Mouse (Mus musculus) midbrain, embryonic 16.5 days (tissue): ENCODE results near the gene Carns1. TPM values are rescaled to one million over a fixed set of nuclear protein-coding genes. Genes with fewer than 3 reads are reported as not detected.

ENCODE experiments used
- ATAC-seq: fragments of 200-750 bp; cut with Nextera tagmentation; 2 replicates; pipeline ENCODE4 v1.8.0; 2017; ENCODE audit warnings: moderate TSS enrichment
- H3K27ac ChIP-seq: fragments of 300-500 bp; sonication (generic); 2 replicates; pipeline ENCODE4 v1.5.1; 2014; ENCODE audit warnings: mild to moderate bottlenecking, low read length, mixed read lengths
- H3K27me3 ChIP-seq: fragments of 300-500 bp; sonication (generic); 2 replicates; pipeline ENCODE4 v1.6.1; 2014; ENCODE audit warnings: low read depth, low read length, mixed read lengths; ENCODE audit not compliant: control insufficient read depth, insufficient read depth
- H3K36me3 ChIP-seq: fragments of 300-500 bp; sonication (generic); 2 replicates; pipeline ENCODE4 v1.6.1; 2014; ENCODE audit warnings: mild to moderate bottlenecking, low read length, moderate library complexity, mixed read lengths; ENCODE audit not compliant: control insufficient read depth, insufficient read depth
- H3K4me1 ChIP-seq: fragments of 300-500 bp; sonication (generic); 2 replicates; pipeline ENCODE4 v1.6.1; 2014; ENCODE audit warnings: mild to moderate bottlenecking, low read length, mixed read lengths; ENCODE audit not compliant: control insufficient read depth, insufficient read depth
- H3K4me2 ChIP-seq: fragments of 300-500 bp; sonication (generic); 2 replicates; pipeline ENCODE4 v1.6.1; 2014; ENCODE audit warnings: mild to moderate bottlenecking, low read length, mixed read lengths
- H3K4me3 ChIP-seq: fragments of 300-500 bp; sonication (generic); 2 replicates; pipeline ENCODE4 v1.5.1; 2014; ENCODE audit warnings: low read depth, mild to moderate bottlenecking, low read length, moderate library complexity, mixed read lengths
- H3K9ac ChIP-seq: fragments of 300-500 bp; sonication (generic); 2 replicates; pipeline ENCODE4 v1.6.1; 2014; ENCODE audit warnings: low read depth, low read length, mixed read lengths
- H3K9me3 ChIP-seq: fragments of 300-500 bp; sonication (generic); replicated peaks from 2 replicates; pipeline ENCODE4 v1.6.1; 2014; ENCODE audit warnings: mild to moderate bottlenecking, low read length, mixed read lengths; ENCODE audit not compliant: control insufficient read depth, poor library complexity, severe bottlenecking
- WGBS: fragments of 180-500 bp; shearing (Covaris S2); extraction: QIAGEN DNeasy Blood & Tissue Kit; methylation state at CpG from one replicate; pipeline ENCODE4 v1.1.7; 2014; 5-methylcytosine and 5-hydroxymethylcytosine counted together
- polyA plus RNA-seq: library from polyadenylated mRNA; unstranded; fragments of >200 nt; fragmentation: Nextera tagmentation; extraction: Ambion mirVana; gene quantifications from 2 replicates; pipeline ENCODE4 v1.2.1, GENCODE M21; 2015

Carns1 gene
- polyA plus RNA-seq, 1 experiment from 2014 or later = 5.2 TPM

DNA sequence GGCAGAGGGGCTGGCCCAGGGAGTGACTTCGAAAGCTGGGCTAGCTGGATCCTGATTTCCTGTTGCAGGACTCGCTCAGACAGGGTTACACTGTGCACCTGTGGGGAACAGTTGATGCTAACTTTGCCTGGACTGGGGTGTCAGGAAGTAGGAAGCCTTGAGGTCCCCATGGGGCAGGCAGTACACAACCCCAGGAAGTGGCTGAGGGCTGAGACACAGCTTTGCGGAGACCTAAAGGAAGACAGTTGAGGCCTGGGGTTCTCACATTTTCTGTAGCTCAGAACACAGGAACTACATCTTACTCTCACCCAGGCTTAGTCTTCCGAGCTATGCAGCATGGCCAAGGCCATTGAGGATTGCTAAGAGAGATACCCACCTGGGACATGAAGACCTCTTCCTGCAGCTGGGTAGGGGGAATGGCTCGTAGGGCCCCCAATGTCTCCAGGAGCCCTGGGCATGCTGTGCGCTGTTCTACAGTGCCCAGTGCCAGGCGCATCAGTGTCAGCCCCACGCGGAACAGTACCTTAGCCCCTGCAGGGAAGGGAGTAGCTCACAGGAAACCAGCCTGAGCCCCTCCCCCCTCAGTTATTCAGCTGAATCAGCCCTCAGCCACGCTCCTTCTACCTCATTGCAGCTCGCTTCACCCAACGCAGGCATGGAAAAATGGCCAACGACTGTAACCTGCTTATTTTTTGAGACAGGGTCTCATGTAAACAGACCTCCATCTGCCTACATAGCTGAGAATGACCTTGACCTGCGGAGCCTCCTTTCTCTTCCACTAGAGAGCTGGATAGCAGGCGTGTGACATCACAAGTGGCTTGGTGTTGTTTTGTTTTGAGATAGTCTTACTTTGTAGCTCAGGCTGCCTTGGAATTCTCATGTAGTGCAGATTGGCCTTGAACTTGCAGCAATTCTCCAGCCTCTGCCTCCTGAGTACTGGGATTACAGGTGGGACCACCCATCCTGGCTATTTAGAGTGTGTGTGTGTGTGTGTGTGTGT lies 10.0 kb upstream of the Carns1 start:
- Histone ChIP-seq H3K36me3 (no peaks in the 10 kb centered on the region), H3K27ac (no peak overlapping the region), H3K4me1 (peaks cover 4% of the 10 kb centered on the region; the same call in 1 of the 2 replicates), H3K9ac (no peak overlapping the region), H3K9me3 (no peaks in the 10 kb centered on the region), H3K4me2 (no peak overlapping the region), H3K4me3 (no peak overlapping the region), H3K27me3 (no peaks in the 10 kb centered on the region)
- no peak for ATAC-seq
- 64% methylated on average over 15 of the region's 15 CpGs for WGBS

DNA sequence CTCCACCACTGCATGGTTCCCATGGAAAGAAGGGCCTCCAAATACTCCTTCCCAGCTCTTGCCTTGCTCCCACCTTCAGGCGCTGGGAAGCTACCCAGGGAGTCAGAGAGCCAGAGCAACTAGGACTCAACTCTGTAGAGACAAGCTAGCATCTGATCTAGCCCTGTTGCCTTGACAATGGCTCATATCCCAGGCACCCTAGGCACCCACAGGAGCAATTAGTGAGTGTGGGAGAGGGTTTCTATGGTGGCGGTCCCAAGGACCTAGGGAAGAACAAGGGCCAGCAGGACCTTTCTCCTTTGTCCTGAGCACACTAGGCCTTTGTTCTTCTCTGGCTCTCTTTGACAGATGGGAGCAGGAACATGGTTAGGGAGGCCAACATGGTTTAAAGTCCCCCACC lies 8.4 kb upstream of the Carns1 start:
- no peak for ATAC-seq
- Histone ChIP-seq H3K4me3 (no peak overlapping the region), H3K27me3 (no peaks in the 10 kb centered on the region), H3K4me2 (no peak overlapping the region), H3K4me1 (peaks cover 4% of the 10 kb centered on the region; the same call in 1 of the 2 replicates), H3K9ac (no peak overlapping the region), H3K27ac (no peak overlapping the region), H3K9me3 (no peaks in the 10 kb centered on the region), H3K36me3 (no peaks in the 10 kb centered on the region)
- 62% methylated on average over 2 of the region's 2 CpGs for WGBS

DNA sequence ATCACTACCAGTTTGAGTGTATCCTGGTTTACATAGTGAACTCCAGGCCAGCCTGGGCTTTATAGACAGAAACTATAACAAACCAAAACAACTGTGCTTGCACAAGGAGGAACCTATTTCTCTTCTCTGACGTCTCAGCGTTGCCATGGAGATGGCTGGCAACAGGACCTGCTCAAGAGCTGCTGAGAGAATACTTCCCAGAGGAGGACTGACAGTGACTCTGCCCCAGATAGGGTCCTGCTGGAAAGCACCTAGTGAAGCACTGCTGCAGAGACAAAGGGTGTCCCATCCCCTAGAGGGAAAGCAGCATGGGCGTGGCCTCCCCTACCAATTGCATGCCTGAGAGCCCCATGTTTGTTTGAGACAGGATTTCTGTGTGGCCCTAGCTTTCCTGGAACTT lies 6.6 kb upstream of the Carns1 start:
- peaks cover 4% of the 10 kb centered on the region; the same call in 1 of the 2 replicates for H3K4me1 ChIP-seq
- ATAC-seq = peak; percentile 45
- no peak overlapping the region for H3K4me3 ChIP-seq
- no peaks in the 10 kb centered on the region for H3K9me3 ChIP-seq
- no peak overlapping the region for H3K4me2 ChIP-seq
- 0 out of 2 replicates have a peak overlapping the region, but pooled peaks have one; percentile 10 for H3K9ac ChIP-seq
- 43% methylated on average over 3 of the region's 3 CpGs for WGBS
- no peaks in the 10 kb centered on the region for H3K27me3 ChIP-seq
- 0 out of 2 replicates have a peak overlapping the region, but pooled peaks have one; percentile 8 for H3K27ac ChIP-seq
- no peaks in the 10 kb centered on the region for H3K36me3 ChIP-seq

DNA sequence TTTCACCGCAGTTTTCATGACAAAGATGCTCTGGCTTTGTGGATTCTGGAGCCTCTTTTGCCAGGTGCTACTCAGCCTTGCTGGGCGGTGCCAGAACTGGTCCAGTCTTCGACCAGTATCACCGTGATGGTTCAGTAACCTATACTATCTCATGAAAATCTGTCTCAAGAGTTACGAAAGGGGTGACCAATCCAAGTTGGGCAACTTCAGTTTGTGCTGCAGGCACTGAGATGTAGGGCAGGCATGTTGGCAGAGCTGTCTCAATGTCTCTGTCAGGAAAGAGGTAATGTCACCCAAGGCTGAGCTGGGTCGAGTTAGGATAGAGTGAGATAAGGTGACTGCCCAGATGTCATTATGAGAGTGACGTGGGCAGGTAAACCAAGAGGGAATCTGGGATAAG lies 5.1 kb upstream of the Carns1 start:
- no peak overlapping the region for H3K4me2 ChIP-seq
- no peak overlapping the region for H3K4me3 ChIP-seq
- no peak overlapping the region for H3K27ac ChIP-seq
- H3K36me3 ChIP-seq = no peaks in the 10 kb centered on the region
- no peak for ATAC-seq
- 92% methylated on average over 7 of the region's 7 CpGs for WGBS
- no peak overlapping the region for H3K9ac ChIP-seq
- no peaks in the 10 kb centered on the region for H3K9me3 ChIP-seq
- peaks cover 7% of the 10 kb centered on the region; the same call in 1 of the 2 replicates for H3K4me1 ChIP-seq
- no peaks in the 10 kb centered on the region for H3K27me3 ChIP-seq

DNA sequence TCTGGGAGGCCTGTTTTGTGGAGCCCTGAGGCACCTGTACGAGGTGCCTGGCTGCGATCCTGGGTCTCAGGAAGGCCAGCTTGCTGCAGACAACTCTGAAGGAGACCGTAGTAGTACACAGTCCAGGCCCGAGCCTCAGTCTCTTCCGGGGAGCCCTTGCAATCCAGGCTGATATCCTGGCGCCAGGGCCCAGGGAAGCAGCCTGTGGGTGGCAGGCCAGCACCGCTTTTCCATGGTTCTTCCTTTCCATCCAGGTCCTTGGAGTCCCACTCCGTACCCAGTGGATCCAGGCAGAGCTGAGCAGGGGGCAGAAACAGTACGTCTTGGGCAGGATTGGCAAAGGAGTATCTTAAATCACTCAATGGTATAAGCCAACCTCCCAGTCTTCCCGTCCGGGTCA lies 2.4 kb downstream of the Carns1 start:
- H3K27me3 ChIP-seq = no peaks in the 10 kb centered on the region

DNA sequence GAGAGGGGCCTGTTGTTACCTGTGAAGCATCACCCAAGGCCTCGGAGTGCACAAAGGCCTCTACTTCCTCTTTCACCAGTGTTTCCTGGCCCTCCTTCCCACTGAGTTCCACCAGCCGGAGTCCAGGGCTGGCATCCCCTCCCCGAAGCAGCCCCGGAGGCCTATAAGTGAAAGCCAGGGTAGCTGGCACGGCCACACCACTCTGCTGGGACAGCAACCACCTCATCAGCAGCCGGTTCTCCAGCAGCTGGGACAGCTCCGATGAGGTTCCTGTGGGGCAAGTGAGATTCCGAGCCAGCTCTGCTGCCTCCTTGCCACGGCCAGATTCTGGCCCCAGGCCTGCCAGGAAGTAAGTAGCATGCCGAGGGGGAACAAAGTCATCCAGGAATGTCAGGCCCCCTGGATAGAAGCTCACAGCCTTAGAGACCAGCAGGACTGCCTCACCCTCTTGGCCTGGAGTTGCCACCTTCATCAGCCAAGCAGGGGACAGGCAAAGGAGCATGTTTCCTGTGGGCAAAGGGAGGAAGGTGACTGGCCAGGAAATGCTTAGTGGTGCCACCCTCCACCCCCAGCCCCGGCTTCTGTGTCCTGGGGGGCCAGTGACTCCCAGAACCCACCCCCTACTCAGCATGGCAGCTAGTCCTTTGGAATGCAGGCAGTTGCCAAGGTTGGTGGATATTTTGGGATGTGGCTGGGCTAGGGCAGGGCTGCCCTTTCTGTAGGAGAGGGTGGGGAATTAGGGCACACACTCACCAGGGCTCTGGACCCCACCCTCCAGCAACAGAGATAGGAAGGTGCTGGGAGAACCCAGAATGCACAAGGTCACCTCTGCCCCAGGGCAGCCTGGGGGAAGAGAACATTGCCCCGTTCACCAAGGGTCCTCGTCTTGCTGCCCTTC lies 3.6 kb downstream of the Carns1 start:
- Histone ChIP-seq H3K27me3 (no peaks in the 10 kb centered on the region), H3K9ac (no peak overlapping the region), H3K27ac (no peak overlapping the region), H3K4me1 (peaks cover 15% of the 10 kb centered on the region), H3K36me3 (no peaks in the 10 kb centered on the region), H3K4me2 (no peak overlapping the region), H3K9me3 (no peaks in the 10 kb centered on the region), H3K4me3 (no peak overlapping the region)
- ATAC-seq = no peak
- WGBS = 73% methylated on average over 13 of the region's 13 CpGs

More for the DNA sequence above, 2.4 kb downstream of the Carns1 start:
- ATAC-seq = no peak
- no peaks in the 10 kb centered on the region for H3K36me3 ChIP-seq
- WGBS = 57% methylated on average over 11 of the region's 11 CpGs
- peaks cover 15% of the 10 kb centered on the region for H3K4me1 ChIP-seq
- 0 out of 2 replicates have a peak overlapping the region, but pooled peaks have one; percentile 6 for H3K9ac ChIP-seq
- H3K4me2 ChIP-seq = no peak overlapping the region
- H3K9me3 ChIP-seq = no peaks in the 10 kb centered on the region
- no peak overlapping the region for H3K27ac ChIP-seq
- H3K4me3 ChIP-seq = no peak overlapping the region

DNA sequence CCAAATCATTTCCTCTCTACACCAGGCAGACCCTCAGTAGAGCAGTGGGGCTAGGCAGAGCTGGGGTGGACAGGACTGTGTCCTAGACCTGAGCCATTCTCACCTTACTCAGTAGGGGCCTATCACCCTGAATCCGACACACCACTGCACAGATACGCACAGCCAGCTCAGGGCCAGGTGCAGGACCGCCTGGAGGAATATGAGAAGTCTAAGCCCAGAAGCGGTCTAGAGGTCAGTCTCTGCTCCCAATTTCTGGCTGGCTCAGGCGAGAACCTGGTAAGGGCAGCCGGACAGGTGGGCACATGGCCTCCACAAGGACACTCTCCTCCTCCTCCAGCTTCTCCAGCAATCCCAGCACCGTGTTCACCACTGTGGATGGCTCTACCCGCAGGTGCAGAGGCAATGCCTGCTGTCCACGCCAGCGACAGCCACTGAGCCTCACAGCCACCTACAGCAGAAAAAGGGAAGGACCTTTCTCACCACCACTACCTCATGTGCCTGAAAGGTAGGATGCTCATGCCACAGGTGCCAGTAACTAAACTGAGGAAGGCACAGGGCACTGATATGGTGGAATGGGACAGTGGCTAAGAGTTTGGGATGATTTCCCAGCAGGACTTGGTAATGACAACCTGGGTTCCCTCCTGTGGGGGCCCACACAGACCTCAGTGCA lies 4.4 kb downstream of the Carns1 start:
- Histone ChIP-seq H3K4me3 (no peak overlapping the region), H3K4me1 (peaks cover 15% of the 10 kb centered on the region), H3K4me2 (no peak overlapping the region), H3K9ac (no peak overlapping the region), H3K36me3 (no peaks in the 10 kb centered on the region), H3K27me3 (no peaks in the 10 kb centered on the region), H3K9me3 (no peaks in the 10 kb centered on the region), H3K27ac (no peak overlapping the region)
- ATAC-seq = no peak
- WGBS = 90% methylated on average over 10 of the region's 10 CpGs

DNA sequence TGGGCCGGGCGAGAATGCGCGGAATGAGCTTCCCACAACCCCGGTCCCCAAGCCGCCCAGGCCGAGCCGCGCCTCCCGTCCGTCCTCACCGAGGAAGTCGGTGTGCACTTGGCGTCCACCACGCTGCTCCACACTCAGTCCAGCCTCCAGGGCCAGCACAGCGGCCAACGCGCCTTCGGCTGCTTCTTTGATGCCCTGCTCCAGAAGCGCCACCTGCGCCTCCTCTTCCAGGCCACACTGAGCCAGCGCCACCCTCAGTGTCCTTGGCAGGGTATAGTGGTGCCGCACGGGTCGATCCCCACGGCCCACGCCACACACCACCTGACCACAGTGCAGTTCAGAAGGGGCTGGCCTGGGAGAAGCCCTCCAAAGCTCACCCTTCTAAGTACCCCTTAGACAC lies 5.5 kb downstream of the Carns1 start:
- ATAC-seq = peak; percentile 61
- 3% methylated on average over 27 of the region's 27 CpGs for WGBS

More for the DNA sequence above, 5.5 kb downstream of the Carns1 start:
- H3K4me2 ChIP-seq = peak overlapping the region; percentile 94
- H3K4me3 ChIP-seq = peak overlapping the region; percentile 49
- no peaks in the 10 kb centered on the region for H3K27me3 ChIP-seq
- H3K9me3 ChIP-seq = no peaks in the 10 kb centered on the region
- H3K4me1 ChIP-seq = peaks cover 8% of the 10 kb centered on the region
- peak overlapping the region; percentile 93 for H3K9ac ChIP-seq
- no peaks in the 10 kb centered on the region for H3K36me3 ChIP-seq
- H3K27ac ChIP-seq = peak overlapping the region; percentile 95
